Mouse (Mus musculus): ENCODE data around the gene Cxcr2. TPM values are rescaled to one million over a fixed set of nuclear protein-coding genes. Genes with fewer than 3 reads are reported as not detected.

Cxcr2 gene
- polyA plus RNA-seq, 1 experiment from 2014 or later = 0.13 TPM

GRCm38 (mm10) chr1:74179624-74180408 is 26.0 kb downstream of the Cxcr2 start:
- 51% methylated on average over 9 of the region's 9 CpGs for WGBS
- no peak for ATAC-seq (ENCODE audit: low FRiP score, low read depth)
- no peak overlapping the region for H3K27ac ChIP-seq
- H3K36me3 ChIP-seq = no peaks in the 10 kb centered on the region
- H3K9ac ChIP-seq = no peak overlapping the region
- no peaks in the 10 kb centered on the region for H3K27me3 ChIP-seq
- H3K4me1 ChIP-seq = peaks cover 13% of the 10 kb centered on the region
- H3K4me2 ChIP-seq (replicated peaks) = no peak overlapping the region
- no peak overlapping the region for H3K4me3 ChIP-seq
- H3K9me3 ChIP-seq = no peaks in the 10 kb centered on the region

GRCm38 (mm10) chr1:74181462-74181861 is 27.7 kb downstream of the Cxcr2 start:
- H3K27ac ChIP-seq = no peak overlapping the region
- H3K4me1 ChIP-seq = peaks cover 13% of the 10 kb centered on the region
- no peak for ATAC-seq (ENCODE audit: low FRiP score, low read depth)
- H3K27me3 ChIP-seq = no peaks in the 10 kb centered on the region
- H3K4me2 ChIP-seq (replicated peaks) = no peak overlapping the region
- H3K9ac ChIP-seq = no peak overlapping the region
- no peaks in the 10 kb centered on the region for H3K9me3 ChIP-seq
- no peaks in the 10 kb centered on the region for H3K36me3 ChIP-seq
- H3K4me3 ChIP-seq = no peak overlapping the region
- 49% methylated on average over 2 of the region's 2 CpGs for WGBS

DNA sequence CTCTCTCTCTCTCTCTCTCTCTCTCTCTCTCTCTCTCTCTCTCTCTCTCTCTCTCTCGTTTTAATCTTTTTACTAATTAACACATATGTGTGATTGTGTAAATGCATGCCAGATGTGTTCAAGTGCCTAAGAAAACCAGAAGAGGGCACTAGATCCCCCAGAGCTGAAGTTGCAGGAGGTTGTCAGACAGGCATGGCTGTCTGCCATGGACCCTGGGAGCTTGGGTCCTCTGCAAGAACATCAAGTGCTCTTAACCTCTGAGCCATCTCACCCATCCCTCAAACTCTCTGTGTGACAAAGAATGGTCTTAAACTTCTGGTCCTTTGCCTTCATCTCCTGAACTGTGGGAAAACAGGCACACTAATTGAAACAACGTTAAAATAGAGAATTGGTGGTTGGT is 29.2 kb downstream of the Cxcr2 start:
- Histone ChIP-seq H3K4me1 (peaks cover 13% of the 10 kb centered on the region), H3K9ac (no peak overlapping the region), H3K36me3 (no peaks in the 10 kb centered on the region), H3K27ac (no peak overlapping the region), H3K27me3 (no peaks in the 10 kb centered on the region), H3K4me2 (replicated peaks) (no peak overlapping the region), H3K9me3 (no peaks in the 10 kb centered on the region), H3K4me3 (no peak overlapping the region)
- WGBS = 59% methylated on average over 2 of the region's 2 CpGs
- ATAC-seq (ENCODE audit: low FRiP score, low read depth) = no peak

GRCm38 (mm10) chr1:74190471-74190870 is 36.7 kb downstream of the Cxcr2 start:
- 89% methylated on average over 7 of the region's 7 CpGs for WGBS
- Histone ChIP-seq H3K4me3 (no peak overlapping the region), H3K4me2 (replicated peaks) (no peak overlapping the region), H3K27me3 (no peaks in the 10 kb centered on the region), H3K4me1 (no peaks in the 10 kb centered on the region), H3K27ac (no peak overlapping the region), H3K36me3 (no peaks in the 10 kb centered on the region), H3K9me3 (no peaks in the 10 kb centered on the region), H3K9ac (no peak overlapping the region)
- no peak for ATAC-seq (ENCODE audit: low FRiP score, low read depth)

DNA sequence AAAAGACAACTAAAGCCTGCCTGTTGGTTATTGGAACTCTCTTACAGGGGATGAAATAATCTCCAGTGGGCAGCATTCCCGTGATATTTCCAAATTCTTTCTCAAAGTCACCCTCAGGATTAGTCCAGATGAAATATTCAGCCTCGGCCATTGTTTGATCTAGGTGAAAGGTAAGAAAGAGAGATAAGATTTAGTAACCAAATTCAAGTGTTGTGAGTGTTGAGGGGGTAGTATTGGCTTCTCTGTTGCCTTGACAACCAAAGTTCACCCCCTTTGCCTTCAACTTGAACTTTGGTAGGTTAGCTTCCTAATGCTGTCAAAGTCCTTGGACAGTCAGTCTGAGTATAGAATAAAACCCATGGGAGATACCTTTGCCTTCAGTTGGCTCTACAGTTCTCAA is 38.9 kb downstream of the Cxcr2 start:
- Histone ChIP-seq H3K9ac (no peak overlapping the region), H3K36me3 (no peaks in the 10 kb centered on the region)
- 87% methylated on average over 2 of the region's 2 CpGs for WGBS

DNA sequence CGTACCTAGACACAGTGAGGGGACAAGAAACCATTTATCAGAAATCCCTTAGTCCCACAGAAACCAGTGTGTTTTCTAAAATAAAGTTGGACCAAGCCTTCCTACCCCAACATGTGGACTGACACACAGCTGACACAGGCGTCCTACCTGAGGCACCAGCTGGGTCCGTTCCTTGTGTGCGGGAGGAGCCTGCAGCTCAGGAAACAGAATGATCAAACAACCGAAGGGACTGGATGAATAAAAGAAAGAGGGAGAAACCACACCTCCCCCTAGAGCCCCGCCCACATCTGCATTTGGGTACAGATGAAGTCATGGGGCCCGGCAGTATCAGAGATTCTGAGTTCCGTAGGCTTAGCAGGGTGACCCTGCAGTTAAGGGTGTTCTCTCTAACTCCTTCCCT is 40.7 kb downstream of the Cxcr2 start, which contains the start of gene Cxcr1:
TSS of gene Cxcr1 (minus strand) at position 187 of the 400 bp plus-strand sequence.
- 64% methylated on average over 8 of the region's 8 CpGs for WGBS
- ATAC-seq (ENCODE audit: low FRiP score, low read depth) = no peak
- H3K27me3 ChIP-seq = no peaks in the 10 kb centered on the region
- H3K4me1 ChIP-seq = no peaks in the 10 kb centered on the region
- H3K9ac ChIP-seq = no peak within 1 kb of the TSS
- H3K4me3 ChIP-seq = no peak within 1 kb of the TSS
- no peaks in the 10 kb centered on the region for H3K9me3 ChIP-seq
- H3K27ac ChIP-seq = no peak within 1 kb of the TSS
- no peak within 1 kb of the TSS for H3K4me2 ChIP-seq (replicated peaks)
- no peaks in the 10 kb centered on the region for H3K36me3 ChIP-seq

More for the DNA sequence above, 38.9 kb downstream of the Cxcr2 start:
- Histone ChIP-seq H3K9me3 (no peaks in the 10 kb centered on the region), H3K27ac (no peak overlapping the region), H3K4me3 (no peak overlapping the region), H3K4me2 (replicated peaks) (no peak overlapping the region), H3K27me3 (no peaks in the 10 kb centered on the region), H3K4me1 (no peaks in the 10 kb centered on the region)
- no peak for ATAC-seq (ENCODE audit: low FRiP score, low read depth)

DNA sequence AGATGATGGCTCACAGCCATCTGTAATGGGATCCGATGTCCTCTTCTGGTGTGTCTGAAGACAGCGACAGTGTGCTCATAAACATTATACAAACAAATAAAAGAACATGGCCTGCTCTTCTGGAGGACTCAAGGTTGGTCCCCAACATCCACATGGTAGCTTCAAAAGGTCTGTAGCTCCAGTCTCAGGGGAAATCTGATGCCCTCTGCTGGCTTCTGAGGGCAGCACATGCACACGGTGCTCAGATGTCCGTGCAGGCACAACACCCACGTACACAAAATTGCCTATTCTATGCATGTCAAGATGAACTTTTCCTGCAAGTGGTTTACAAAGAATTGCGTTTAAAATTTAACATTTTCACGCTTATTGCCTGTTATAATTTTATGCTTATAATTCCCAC is 42.2 kb downstream of the Cxcr2 start:
- Histone ChIP-seq H3K4me2 (replicated peaks) (no peak overlapping the region), H3K27me3 (no peaks in the 10 kb centered on the region), H3K9ac (no peak overlapping the region), H3K9me3 (no peaks in the 10 kb centered on the region), H3K36me3 (no peaks in the 10 kb centered on the region), H3K27ac (no peak overlapping the region), H3K4me1 (no peaks in the 10 kb centered on the region), H3K4me3 (no peak overlapping the region)
- no peak for ATAC-seq (ENCODE audit: low FRiP score, low read depth)
- 42% methylated on average over 7 of the region's 7 CpGs for WGBS

GRCm38 (mm10) chr1:74196621-74197419 is 43.0 kb downstream of the Cxcr2 start:
- H3K4me3 ChIP-seq = no peak overlapping the region
- no peak overlapping the region for H3K4me2 ChIP-seq (replicated peaks)
- H3K27ac ChIP-seq = no peak overlapping the region
- no peaks in the 10 kb centered on the region for H3K27me3 ChIP-seq
- H3K4me1 ChIP-seq = no peaks in the 10 kb centered on the region
- H3K36me3 ChIP-seq = no peaks in the 10 kb centered on the region
- WGBS = 76% methylated on average over 17 of the region's 17 CpGs
- no peaks in the 10 kb centered on the region for H3K9me3 ChIP-seq
- no peak for ATAC-seq (ENCODE audit: low FRiP score, low read depth)
- no peak overlapping the region for H3K9ac ChIP-seq

DNA sequence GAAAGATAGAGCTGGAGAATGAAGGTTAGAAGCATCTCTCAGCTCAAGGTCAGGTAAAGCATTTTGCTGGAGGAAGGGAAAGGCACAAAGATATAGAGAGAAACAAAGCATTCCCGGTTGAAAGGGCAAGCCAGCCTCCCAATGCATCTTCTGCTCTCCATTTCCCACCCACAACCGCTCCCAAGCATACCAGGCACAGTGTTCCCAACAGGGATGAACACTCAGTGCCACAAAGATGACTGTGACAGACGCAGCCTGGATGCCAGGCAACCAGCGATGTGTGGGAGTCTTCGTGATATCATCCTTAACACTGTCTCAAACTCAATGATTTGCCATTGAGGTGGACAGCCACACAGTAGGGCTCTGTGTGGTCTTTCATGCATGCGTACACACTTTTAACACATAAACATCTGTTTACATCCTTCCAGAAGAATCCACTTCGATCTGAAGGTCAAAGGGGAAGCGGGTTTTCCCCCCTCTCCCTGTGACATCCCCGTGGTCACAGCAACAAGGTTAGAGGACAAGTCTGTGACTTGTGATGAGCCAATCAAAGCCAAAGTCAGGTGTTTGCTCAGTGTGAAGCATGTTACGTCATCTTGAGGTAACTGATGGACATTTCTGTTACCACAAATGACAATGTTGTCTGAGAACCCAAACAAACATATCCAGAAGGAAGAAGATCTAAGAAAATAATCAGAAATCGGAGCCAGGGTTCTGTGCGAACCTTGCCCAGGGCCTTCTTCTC is 44.1 kb downstream of the Cxcr2 start:
- no peaks in the 10 kb centered on the region for H3K9me3 ChIP-seq
- WGBS = 87% methylated on average over 12 of the region's 12 CpGs
- H3K27me3 ChIP-seq = no peaks in the 10 kb centered on the region
- no peak overlapping the region for H3K9ac ChIP-seq
- no peak overlapping the region for H3K27ac ChIP-seq
- H3K4me1 ChIP-seq = no peaks in the 10 kb centered on the region
- no peak overlapping the region for H3K4me3 ChIP-seq
- ATAC-seq (ENCODE audit: low FRiP score, low read depth) = no peak
- no peak overlapping the region for H3K4me2 ChIP-seq (replicated peaks)
- no peaks in the 10 kb centered on the region for H3K36me3 ChIP-seq

GRCm38 (mm10) chr1:74199046-74199445 is 45.3 kb downstream of the Cxcr2 start:
- no peaks in the 10 kb centered on the region for H3K36me3 ChIP-seq
- no peaks in the 10 kb centered on the region for H3K9me3 ChIP-seq
- no peak overlapping the region for H3K9ac ChIP-seq
- H3K27ac ChIP-seq = no peak overlapping the region
- whole genome bisulfite sequencing = 78% methylated on average over 8 of the region's 8 CpGs
- H3K4me1 ChIP-seq = no peaks in the 10 kb centered on the region
- ATAC-seq (ENCODE audit: low FRiP score, low read depth) = no peak
- H3K27me3 ChIP-seq = no peaks in the 10 kb centered on the region
- no peak overlapping the region for H3K4me2 ChIP-seq (replicated peaks)
- no peak overlapping the region for H3K4me3 ChIP-seq

- Histone ChIP-seq H3K27me3 (no peaks in the 10 kb centered on the region), H3K4me1 (no peaks in the 10 kb centered on the region), H3K9ac (no peak overlapping the region), H3K27ac (no peak overlapping the region), H3K4me2 (replicated peaks) (no peak overlapping the region), H3K9me3 (no peaks in the 10 kb centered on the region), H3K36me3 (no peaks in the 10 kb centered on the region), H3K4me3 (no peak overlapping the region)
- ATAC-seq (ENCODE audit: low FRiP score, low read depth) = no peak
- 74% methylated on average over 7 of the region's 7 CpGs for WGBS
Measured at GRCm38 (mm10) chr1:74201048-74201844, 47.5 kb downstream of the Cxcr2 start.
